Mouse (Mus musculus) cerebellum, adult 11 months (tissue): ENCODE data around the gene Fam163b.

Source experiments
- DNase-seq: peaks from one replicate; pipeline ENCODE4 v3.0.0; 2022

Fam163b gene

GRCm38 (mm10) chr2:27141950-27142693 lies at the start of gene Fam163b:
TSS of gene Fam163b (minus strand) at chr2:27142491.
- peak; percentile 29 for DNase-seq

- DNase-seq = no peak
These were observed 47.7 kb upstream of the Fam163b start for GRCm38 (mm10) chr2:27189994-27190393.

- no peak for DNase-seq
These were observed 45.2 kb upstream of the Fam163b start for GRCm38 (mm10) chr2:27187531-27187930.

- DNase-seq = no peak
These were observed 41.4 kb upstream of the Fam163b start for GRCm38 (mm10) chr2:27183734-27184133.

GRCm38 (mm10) chr2:27181907-27182306 lies 39.6 kb upstream of the Fam163b start:
- peak; percentile 20 for DNase-seq

- no peak for DNase-seq
These were observed 36.8 kb upstream of the Fam163b start for GRCm38 (mm10) chr2:27179101-27179500.

GRCm38 (mm10) chr2:27175696-27176267 lies 33.5 kb upstream of the Fam163b start:
- no peak for DNase-seq

GRCm38 (mm10) chr2:27174242-27174641 lies 32.0 kb upstream of the Fam163b start:
- no peak for DNase-seq

GRCm38 (mm10) chr2:27166999-27167398 lies 24.7 kb upstream of the Fam163b start:
- DNase-seq = no peak

GRCm38 (mm10) chr2:27166074-27166473 lies 23.8 kb upstream of the Fam163b start:
- no peak for DNase-seq

GRCm38 (mm10) chr2:27164796-27165590 lies 22.7 kb upstream of the Fam163b start, which contains the start of gene Dbh:
TSS of gene Dbh (plus strand) at chr2:27165233.
- DNase-seq = no peak

GRCm38 (mm10) chr2:27163851-27164250 lies 21.6 kb upstream of the Fam163b start:
- DNase-seq = no peak

GRCm38 (mm10) chr2:27162656-27163055 lies 20.4 kb upstream of the Fam163b start:
- DNase-seq = no peak

GRCm38 (mm10) chr2:27161526-27161925 lies 19.2 kb upstream of the Fam163b start:
- DNase-seq = no peak

GRCm38 (mm10) chr2:27156596-27156995 lies 14.3 kb upstream of the Fam163b start:
- no peak for DNase-seq

- DNase-seq = no peak
These were observed 12.3 kb upstream of the Fam163b start for GRCm38 (mm10) chr2:27154466-27155185.

GRCm38 (mm10) chr2:27149457-27149856 lies 7.2 kb upstream of the Fam163b start:
- no peak for DNase-seq

- DNase-seq = no peak
These were observed 4.5 kb upstream of the Fam163b start for GRCm38 (mm10) chr2:27146840-27147239.

GRCm38 (mm10) chr2:27144957-27145356 lies 2.7 kb upstream of the Fam163b start:
- DNase-seq = no peak

- DNase-seq = no peak
These were observed 3.9 kb downstream of the Fam163b start for GRCm38 (mm10) chr2:27138356-27138755.

GRCm38 (mm10) chr2:27136789-27137188 lies 5.5 kb downstream of the Fam163b start:
- DNase-seq = no peak

- no peak for DNase-seq
These were observed 6.0 kb downstream of the Fam163b start for GRCm38 (mm10) chr2:27136336-27136735.

GRCm38 (mm10) chr2:27135935-27136334 lies 6.4 kb downstream of the Fam163b start:
- DNase-seq = no peak
